Mouse (Mus musculus): ENCODE measurements around the gene Kcnj3. TPM values are rescaled to one million over a fixed set of nuclear protein-coding genes. Genes with fewer than 3 reads are reported as not detected.
A peak's percentile ranks its signal among the peaks of the same experiment; 100 is the strongest.
"Not testable (repeated sequence)": the region's sequence is repeated elsewhere in the genome, so short reads cannot be mapped to it uniquely, and the experiment has no call there.

Kcnj3 gene
- polyA plus RNA-seq, 1 experiment from 2014 or later, result 2.5 TPM

DNA sequence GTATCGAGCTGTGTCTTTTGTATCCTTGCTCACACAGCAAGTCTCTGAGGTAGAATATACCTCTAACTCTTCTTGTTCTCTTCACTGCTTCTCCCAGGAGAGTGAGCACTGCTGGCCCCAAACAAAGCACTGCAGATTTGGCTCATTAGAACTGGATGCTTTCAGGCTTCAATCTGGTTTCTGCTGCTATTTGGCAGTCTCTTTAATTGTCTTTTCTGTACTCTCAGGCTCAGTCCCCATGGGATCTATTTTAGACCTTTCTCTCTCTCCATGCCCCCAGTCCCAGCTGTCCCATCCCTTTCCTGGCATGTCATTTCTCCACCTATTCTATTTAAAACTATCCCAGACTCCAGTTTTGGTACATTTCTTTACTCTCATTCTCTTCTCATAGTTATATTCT, 15.0 kb downstream of the Kcnj3 start:
- peak; percentile 21; the same call in 1 of the 2 replicates for ATAC-seq

DNA sequence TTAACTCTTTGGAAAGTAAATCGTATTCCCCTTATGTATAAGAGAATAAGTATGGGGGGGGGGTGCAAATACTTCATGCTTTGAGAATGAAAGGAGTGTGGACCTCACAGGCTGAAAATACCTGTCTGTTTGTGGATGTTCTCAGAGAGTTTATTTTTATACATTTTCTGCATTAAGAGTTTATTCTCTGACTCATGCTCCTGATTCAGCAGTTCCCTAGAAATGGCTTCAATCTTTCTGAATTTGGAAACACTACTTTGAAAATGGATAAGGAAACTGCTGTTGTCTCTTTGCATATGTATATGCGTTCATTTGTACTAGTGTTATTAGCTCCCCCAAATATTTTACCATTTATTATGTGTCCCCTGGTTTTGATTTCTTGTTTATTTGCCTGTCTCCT, 23.4 kb downstream of the Kcnj3 start:
- no peak overlapping the region for H3K27ac ChIP-seq

More for the DNA sequence above, 15.0 kb downstream of the Kcnj3 start:
- 24% methylated on average over 1 of the region's 1 CpGs for WGBS
- no peak overlapping the region for H3K9ac ChIP-seq
- H3K27ac ChIP-seq, result no peak overlapping the region
- no peaks in the 10 kb centered on the region for H3K36me3 ChIP-seq (ENCODE audit: poor library complexity, severe bottlenecking)
- H3K27me3 ChIP-seq, result no peaks in the 10 kb centered on the region
- H3K4me2 ChIP-seq, result no peak overlapping the region
- 0 out of 2 replicates have a peak, but pooled peaks cover 4% of the 10 kb centered on the region for H3K4me1 ChIP-seq
- H3K4me3 ChIP-seq, result no peak overlapping the region
- H3K9me3 ChIP-seq (replicated peaks), result no peaks in the 10 kb centered on the region

DNA sequence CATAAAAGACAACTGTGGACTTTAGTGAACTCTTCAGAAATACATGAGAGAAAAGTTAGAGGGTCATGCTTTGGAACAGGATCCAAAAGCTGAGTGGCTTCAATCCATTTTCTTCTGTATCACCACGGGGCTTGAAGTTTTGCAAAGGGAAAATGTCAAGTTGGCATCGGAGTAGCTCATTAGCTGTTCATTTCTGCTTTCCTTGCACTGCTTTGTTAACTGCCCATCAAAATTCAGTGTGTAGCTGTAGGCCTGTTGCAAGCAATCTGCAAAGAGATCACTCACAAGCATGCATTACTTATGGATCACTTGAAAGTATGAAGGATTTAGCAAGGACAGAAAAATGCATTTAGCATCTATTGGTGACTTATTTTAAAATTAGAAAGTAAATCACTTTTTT, 33.4 kb downstream of the Kcnj3 start:
- no peaks in the 10 kb centered on the region for H3K27me3 ChIP-seq
- H3K9ac ChIP-seq, result no peak overlapping the region
- H3K4me2 ChIP-seq, result no peak overlapping the region
- H3K36me3 ChIP-seq (ENCODE audit: poor library complexity, severe bottlenecking), result no peaks in the 10 kb centered on the region
- no peak overlapping the region for H3K27ac ChIP-seq
- 0 out of 2 replicates have a peak, but pooled peaks have one; percentile 48 for ATAC-seq
- 15% methylated on average over 2 of the region's 2 CpGs for WGBS
- H3K4me3 ChIP-seq, result no peak overlapping the region
- H3K4me1 ChIP-seq, result no peaks in the 10 kb centered on the region
- H3K9me3 ChIP-seq (replicated peaks), result no peaks in the 10 kb centered on the region

More for the DNA sequence above, 23.4 kb downstream of the Kcnj3 start:
- no peak for ATAC-seq
- H3K36me3 ChIP-seq (ENCODE audit: poor library complexity, severe bottlenecking), result no peaks in the 10 kb centered on the region
- no peaks in the 10 kb centered on the region for H3K4me1 ChIP-seq
- 88% methylated on average over 2 of the region's 2 CpGs for WGBS
- no peak overlapping the region for H3K4me3 ChIP-seq
- H3K9me3 ChIP-seq (replicated peaks), result no peaks in the 10 kb centered on the region
- H3K9ac ChIP-seq, result no peak overlapping the region
- no peaks in the 10 kb centered on the region for H3K27me3 ChIP-seq
- no peak overlapping the region for H3K4me2 ChIP-seq

DNA sequence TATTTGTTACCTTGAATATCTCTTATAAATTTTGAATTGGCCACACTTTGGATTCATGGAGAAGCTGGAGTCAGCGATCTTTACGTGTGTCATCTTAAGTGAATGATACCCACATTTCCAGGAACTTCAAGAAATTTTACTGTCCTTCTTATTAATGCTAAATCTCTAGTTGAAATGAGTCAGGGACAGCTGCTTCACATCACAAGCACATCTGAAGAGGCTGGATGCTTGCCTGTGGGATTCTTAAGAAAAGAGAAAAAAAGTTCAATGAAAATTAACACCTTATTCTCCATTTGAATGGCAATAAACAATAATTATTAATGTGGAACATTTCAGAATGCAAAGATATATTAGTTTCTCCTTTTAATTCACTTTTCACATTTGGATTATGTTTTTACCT, 34.2 kb downstream of the Kcnj3 start:
- WGBS, result 95% methylated on average over 2 of the region's 2 CpGs
- H3K4me3 ChIP-seq, result no peak overlapping the region
- H3K9me3 ChIP-seq (replicated peaks), result no peaks in the 10 kb centered on the region
- no peaks in the 10 kb centered on the region for H3K36me3 ChIP-seq (ENCODE audit: poor library complexity, severe bottlenecking)
- no peaks in the 10 kb centered on the region for H3K4me1 ChIP-seq
- no peak overlapping the region for H3K4me2 ChIP-seq
- H3K9ac ChIP-seq, result no peak overlapping the region
- no peak overlapping the region for H3K27ac ChIP-seq
- H3K27me3 ChIP-seq, result no peaks in the 10 kb centered on the region
- no peak for ATAC-seq

DNA sequence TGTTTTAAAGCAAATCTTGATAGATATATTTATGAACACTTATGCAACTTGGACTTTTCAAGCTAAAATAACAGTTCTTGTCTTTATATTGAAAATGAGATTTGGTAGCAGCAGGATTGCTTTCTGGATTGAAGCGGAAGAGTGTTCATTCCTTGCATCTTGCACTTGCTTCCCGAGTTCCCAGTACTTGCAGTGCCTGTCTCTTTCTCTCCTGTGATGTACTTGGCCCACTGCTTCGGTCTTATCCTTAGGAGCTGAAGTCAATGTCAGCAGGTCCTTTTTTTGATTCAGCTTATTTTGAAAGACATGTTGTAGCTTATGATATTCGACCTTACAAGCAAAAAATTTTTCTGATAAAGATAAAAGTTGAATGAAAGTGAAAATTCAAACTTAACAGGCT, 43.7 kb downstream of the Kcnj3 start:
- Histone ChIP-seq H3K9ac (no peak overlapping the region), H3K4me2 (no peak overlapping the region), H3K9me3 (replicated peaks) (no peaks in the 10 kb centered on the region), H3K4me3 (no peak overlapping the region), H3K27ac (no peak overlapping the region), H3K36me3 (ENCODE audit: poor library complexity, severe bottlenecking) (no peaks in the 10 kb centered on the region), H3K4me1 (no peaks in the 10 kb centered on the region), H3K27me3 (no peaks in the 10 kb centered on the region)
- WGBS, result 80% methylated on average over 4 of the region's 4 CpGs
- no peak for ATAC-seq

DNA sequence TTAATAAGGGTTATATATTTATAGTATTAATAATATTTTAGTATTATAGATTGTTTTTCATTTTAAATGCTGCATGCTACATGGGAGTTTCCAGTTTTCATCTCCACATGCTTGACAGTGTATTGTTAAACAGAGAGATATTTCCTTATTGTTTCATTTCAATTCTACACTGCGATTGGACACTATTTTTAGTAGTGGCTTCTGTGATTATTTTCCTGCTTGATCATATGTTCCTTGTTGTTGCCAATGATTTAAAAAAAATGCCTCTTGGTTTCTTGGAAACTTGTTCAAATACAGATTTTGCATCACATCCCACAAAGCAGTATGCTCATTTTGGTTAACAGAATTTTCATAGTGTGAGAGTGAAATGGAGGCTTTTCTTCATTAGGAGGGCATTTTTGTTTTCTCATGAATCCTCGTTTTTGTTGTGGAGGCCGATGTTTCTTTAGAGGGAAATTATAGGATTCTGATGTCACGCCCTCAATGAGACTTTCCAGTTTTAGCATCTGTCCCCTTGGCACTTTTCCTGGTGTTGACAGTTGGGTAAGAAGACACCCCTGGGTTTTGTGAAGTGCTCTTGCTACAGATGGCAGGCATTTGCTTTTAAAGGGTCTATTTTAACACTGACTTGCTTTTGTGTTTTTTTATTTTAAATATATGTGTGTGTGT, 44.3 kb downstream of the Kcnj3 start:
- peak; percentile 88 for ATAC-seq
- H3K4me2 ChIP-seq, result no peak overlapping the region
- 67% methylated on average over 4 of the region's 4 CpGs for WGBS

DNA sequence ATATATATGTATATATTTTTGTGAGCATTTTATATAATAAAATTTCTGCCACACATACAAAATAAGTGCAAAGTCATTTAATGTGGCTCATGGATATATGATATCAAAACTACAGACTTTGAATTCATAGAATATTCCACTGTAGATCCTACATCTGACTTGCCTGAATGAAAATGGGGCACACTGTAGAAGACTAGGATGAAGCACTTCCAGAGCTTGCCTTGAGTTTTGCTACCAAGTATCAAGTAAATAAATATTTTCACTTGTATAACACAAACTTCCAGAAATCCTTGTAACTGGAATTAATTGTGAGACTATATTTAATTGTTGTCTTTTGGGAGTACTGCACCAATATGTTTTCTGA, 44.8 kb downstream of the Kcnj3 start:
- Histone ChIP-seq H3K36me3 (ENCODE audit: poor library complexity, severe bottlenecking) (no peaks in the 10 kb centered on the region), H3K27me3 (no peaks in the 10 kb centered on the region), H3K9ac (no peak overlapping the region), H3K4me1 (no peaks in the 10 kb centered on the region), H3K27ac (no peak overlapping the region), H3K9me3 (replicated peaks) (no peaks in the 10 kb centered on the region), H3K4me3 (no peak overlapping the region), H3K4me2 (no peak overlapping the region)
- peak; percentile 34 for ATAC-seq

More for the DNA sequence above, 44.3 kb downstream of the Kcnj3 start:
- Histone ChIP-seq H3K4me3 (no peak overlapping the region), H3K9ac (no peak overlapping the region), H3K36me3 (ENCODE audit: poor library complexity, severe bottlenecking) (no peaks in the 10 kb centered on the region), H3K9me3 (replicated peaks) (no peaks in the 10 kb centered on the region), H3K4me1 (no peaks in the 10 kb centered on the region), H3K27ac (peak overlapping the region; percentile 21; the same call in 1 of the 2 replicates), H3K27me3 (no peaks in the 10 kb centered on the region)

DNA sequence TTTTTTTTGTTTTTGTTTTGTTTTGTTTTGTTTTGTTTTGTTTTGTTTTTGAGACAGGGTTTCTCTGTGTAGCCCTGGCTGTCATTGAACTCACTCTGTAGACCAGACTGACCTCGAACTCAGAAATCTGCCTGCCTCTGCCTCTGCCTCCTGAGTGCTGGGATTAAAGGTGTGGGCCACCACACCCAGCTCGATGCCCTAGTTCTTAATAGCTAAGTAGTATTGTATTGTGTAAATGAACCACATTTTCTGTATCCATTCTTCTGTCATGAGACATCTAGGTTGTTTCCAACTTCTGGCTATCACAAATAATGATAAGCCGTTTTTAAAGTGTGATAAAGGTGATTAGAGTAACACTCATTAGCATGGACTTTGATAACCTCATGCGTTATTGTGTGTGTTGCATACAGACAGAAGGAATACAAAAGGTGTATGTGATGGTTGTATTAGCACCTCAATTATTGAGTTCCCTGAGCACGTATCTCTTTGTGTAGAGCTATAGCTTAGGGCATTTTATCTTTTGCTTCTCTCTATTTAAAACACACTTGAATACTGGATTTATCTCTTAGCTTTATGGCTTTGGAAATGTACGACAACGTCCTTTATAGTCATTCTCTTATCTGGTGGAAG, 49.8 kb downstream of the Kcnj3 start:
- ATAC-seq; H3K36me3 ChIP-seq (ENCODE audit: poor library complexity, severe bottlenecking); H3K9ac ChIP-seq; H3K9me3 ChIP-seq (replicated peaks); H3K27me3 ChIP-seq; H3K4me3 ChIP-seq; H3K4me1 ChIP-seq; H3K27ac ChIP-seq; H3K4me2 ChIP-seq: not testable (repeated sequence)
- WGBS, result 94% methylated on average over 7 of the region's 7 CpGs

DNA sequence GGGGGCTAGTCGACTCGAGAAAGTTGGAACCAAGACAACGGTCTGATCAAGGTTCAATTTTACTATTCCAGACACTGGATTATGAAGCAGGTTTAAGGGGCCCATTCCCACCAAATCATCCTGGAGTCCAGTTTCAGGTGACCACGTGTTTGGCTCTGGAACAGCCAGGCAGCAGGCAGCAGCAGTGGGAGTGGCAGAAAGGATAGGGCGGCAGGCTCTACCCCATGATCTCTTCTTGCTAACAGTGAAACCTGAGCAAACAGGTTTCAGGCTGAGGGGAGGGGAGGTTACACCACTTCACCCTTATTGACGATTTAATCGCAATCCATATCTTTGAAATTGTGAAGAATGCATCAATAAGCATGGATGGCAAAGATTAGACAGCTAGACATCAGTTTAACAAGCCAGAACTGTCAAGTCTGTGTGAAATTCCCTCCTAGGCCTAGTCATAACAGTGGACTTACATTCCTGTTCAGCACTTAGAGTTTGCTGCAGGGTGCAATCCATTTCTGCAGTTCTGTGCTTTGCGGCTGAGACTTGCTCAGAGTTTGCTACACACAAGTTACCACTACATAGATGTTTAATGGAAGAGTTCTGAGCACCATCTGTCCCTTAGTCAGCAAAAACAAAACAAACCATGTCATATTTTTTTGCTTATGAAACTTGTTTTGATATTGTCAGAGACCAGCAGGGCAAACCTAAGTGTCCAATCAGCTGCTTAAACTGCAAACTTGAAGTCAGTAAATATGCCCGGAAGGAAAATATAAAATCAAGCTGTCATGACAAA, 67.8 kb downstream of the Kcnj3 start:
- H3K27me3 ChIP-seq, result no peaks in the 10 kb centered on the region
- H3K36me3 ChIP-seq (ENCODE audit: poor library complexity, severe bottlenecking), result no peaks in the 10 kb centered on the region
- no peak overlapping the region for H3K4me3 ChIP-seq
- no peak overlapping the region for H3K27ac ChIP-seq
- no peaks in the 10 kb centered on the region for H3K9me3 ChIP-seq (replicated peaks)
- no peak for ATAC-seq
- no peak overlapping the region for H3K4me2 ChIP-seq
- 81% methylated on average over 9 of the region's 9 CpGs for WGBS
- H3K4me1 ChIP-seq, result no peaks in the 10 kb centered on the region
- no peak overlapping the region for H3K9ac ChIP-seq

DNA sequence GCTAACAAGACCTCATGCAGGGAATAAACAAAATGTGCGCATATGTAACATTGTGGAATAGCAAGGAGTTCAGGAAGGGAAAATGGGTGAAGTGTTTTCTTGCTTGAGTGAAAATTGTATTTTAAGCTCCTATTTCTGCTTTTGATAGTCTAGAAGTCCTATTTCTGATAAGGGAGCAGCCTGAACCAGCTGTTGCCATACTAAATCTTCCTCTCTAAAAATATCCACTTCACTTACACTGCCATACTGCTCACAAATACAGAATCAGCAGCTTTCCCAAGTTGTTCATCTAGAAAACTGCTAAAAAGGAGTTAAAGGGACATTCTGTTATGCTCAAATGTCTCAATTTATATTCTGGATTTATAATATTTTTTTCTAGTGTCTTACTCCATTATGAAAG, 69.9 kb downstream of the Kcnj3 start:
- Histone ChIP-seq H3K4me1 (no peaks in the 10 kb centered on the region), H3K27ac (no peak overlapping the region)

DNA sequence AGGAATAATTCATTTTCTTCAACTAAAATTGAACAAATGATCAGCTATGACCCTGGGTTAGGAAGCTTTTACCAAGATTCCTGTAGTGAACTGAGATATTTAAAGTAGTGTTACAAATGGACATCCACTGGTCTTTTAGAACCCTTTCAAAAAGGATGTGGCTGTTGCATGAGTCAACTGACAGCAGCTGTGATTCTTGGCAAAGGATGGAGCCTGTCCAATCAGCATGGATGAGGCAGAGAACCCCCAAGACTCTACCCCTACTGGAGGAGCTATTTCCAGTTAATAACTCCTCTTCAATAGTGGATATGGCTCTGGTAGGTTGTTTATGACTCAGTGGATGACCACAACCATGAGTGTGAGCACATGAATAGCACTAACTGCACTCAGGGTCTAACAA, 81.5 kb downstream of the Kcnj3 start:
- Histone ChIP-seq H3K4me2 (no peak overlapping the region), H3K9ac (no peak overlapping the region), H3K4me1 (no peaks in the 10 kb centered on the region), H3K4me3 (no peak overlapping the region), H3K27ac (no peak overlapping the region), H3K9me3 (replicated peaks) (no peaks in the 10 kb centered on the region), H3K36me3 (ENCODE audit: poor library complexity, severe bottlenecking) (no peaks in the 10 kb centered on the region), H3K27me3 (no peaks in the 10 kb centered on the region)
- no peak for ATAC-seq

More for the DNA sequence above, 69.9 kb downstream of the Kcnj3 start:
- WGBS, result 96% methylated on average over 1 of the region's 1 CpGs
- H3K9ac ChIP-seq, result no peak overlapping the region
- no peak overlapping the region for H3K4me3 ChIP-seq
- no peaks in the 10 kb centered on the region for H3K9me3 ChIP-seq (replicated peaks)
- ATAC-seq, result no peak
- H3K27me3 ChIP-seq, result no peaks in the 10 kb centered on the region
- H3K4me2 ChIP-seq, result no peak overlapping the region
- H3K36me3 ChIP-seq (ENCODE audit: poor library complexity, severe bottlenecking), result no peaks in the 10 kb centered on the region

DNA sequence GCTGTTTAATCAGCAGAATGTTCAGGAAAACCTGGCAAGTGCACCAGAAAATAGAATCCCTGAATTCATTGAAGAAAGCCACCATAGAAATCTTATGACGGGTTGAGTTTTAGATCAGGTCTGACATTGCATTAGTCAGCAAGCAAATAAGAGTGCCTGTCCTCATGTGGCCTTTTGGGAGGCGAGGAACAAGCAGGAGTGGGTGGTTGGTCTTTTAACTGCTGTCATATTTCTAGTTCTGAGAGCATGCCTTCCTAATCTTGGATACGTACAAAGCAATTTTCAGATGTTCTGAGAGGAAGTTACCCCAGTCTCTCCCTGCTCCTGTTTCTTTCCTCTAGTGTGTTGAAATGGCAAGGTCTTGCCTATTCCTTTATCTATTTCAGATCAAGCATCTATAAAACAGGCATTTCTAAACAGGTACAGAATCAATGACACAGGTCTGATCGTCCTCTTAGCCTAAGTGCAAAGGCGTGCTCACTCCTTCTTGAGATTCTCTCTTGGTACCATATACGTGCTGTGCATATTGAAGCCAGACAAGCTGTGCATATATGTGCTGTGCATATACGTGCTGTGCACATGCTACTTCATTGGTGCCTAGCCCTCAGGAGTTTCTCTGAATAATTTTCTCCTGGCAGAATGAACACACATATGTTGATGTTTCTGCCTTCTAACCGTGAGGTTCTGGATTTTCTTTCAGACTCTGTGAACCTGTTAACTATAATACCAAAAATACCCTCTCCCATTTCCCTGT, 97.1 kb downstream of the Kcnj3 start:
- H3K4me3 ChIP-seq, result no peak overlapping the region
- no peak overlapping the region for H3K4me2 ChIP-seq
- H3K27me3 ChIP-seq, result no peaks in the 10 kb centered on the region
- 89% methylated on average over 8 of the region's 8 CpGs for WGBS
- H3K4me1 ChIP-seq, result no peaks in the 10 kb centered on the region
- no peaks in the 10 kb centered on the region for H3K9me3 ChIP-seq (replicated peaks)
- no peaks in the 10 kb centered on the region for H3K36me3 ChIP-seq (ENCODE audit: poor library complexity, severe bottlenecking)
- H3K9ac ChIP-seq, result no peak overlapping the region
- peak; percentile 51; the same call in 1 of the 2 replicates for ATAC-seq
- H3K27ac ChIP-seq, result no peak overlapping the region
